Mouse (Mus musculus) heart, postnatal 0 days (tissue): ENCODE results near the gene Aprt.

Experiments
- CTCF ChIP-seq: IDR thresholded peaks from 2 replicates; pipeline ENCODE4 v1.5.1; 2016; ENCODE audit warnings: antibody characterized with exemption, control low read depth, low read depth
- EP300 ChIP-seq: IDR thresholded peaks from 2 replicates; pipeline ENCODE4 v1.6.1; 2016; ENCODE audit warnings: antibody characterized with exemption, low read depth

DNA sequence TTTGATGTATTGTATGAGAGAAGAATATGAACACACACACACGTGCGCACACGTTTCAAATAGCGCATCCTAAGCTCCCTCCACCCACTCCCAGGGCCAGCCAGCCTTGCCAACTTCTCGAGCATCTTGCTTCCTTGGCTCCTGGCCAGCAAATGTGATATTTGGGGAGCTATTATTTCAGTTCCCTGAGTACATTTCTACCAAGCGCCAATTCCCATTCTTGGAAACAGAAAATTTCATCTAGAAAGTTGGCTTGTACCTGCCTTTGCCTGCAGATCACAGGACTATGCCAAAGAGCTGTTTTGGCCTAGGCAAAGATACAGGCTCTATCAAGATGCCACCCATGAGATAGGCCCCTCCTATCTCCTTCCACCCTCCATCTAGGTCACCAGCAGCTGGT is 21.9 kb downstream of the Aprt start:
- TF ChIP-seq CTCF (no peak), EP300 (no peak)
